16 mouse cellular contexts compared by ENCODE assay signal in genomic region chr6:56825657-56826056, GRCm38 (mm10).
"Had no signal": no experiment of that assay in that cellular context is flagged by ENCODE, and none has a peak within 500 bp of the region (broad histone marks: within the 10 kb centered on the region; RNA-seq: fewer than 3 reads in every experiment).

No protein-coding gene starts in this region.

- DNase-seq: lung, adult 18-20 months; lung, embryonic 14.5 days; lung, postnatal 14 days; lung, postnatal 36 days; right cerebral cortex, postnatal 14 days; thymus, adult 2 months; thymus, postnatal 25 days; thymus, postnatal 4 days had no signal

- ATAC-seq: midbrain, embryonic 13.5 days; midbrain, embryonic 15.5 days had no signal

- H3K4me1 ChIP-seq: midbrain, embryonic 13.5 days; midbrain, embryonic 15.5 days; neural tube, embryonic 12.5 days; stomach, embryonic 15.5 days had no signal

- H3K36me3 ChIP-seq: midbrain, embryonic 13.5 days; midbrain, embryonic 15.5 days; neural tube, embryonic 12.5 days; stomach, embryonic 15.5 days had no signal

- H3K4me3 ChIP-seq: megakaryocyte, embryonic 14.5 days; midbrain, embryonic 13.5 days; midbrain, embryonic 15.5 days; neural tube, embryonic 12.5 days; stomach, embryonic 15.5 days had no signal

- H3K9ac ChIP-seq: lung, embryonic 14.5 days; midbrain, embryonic 13.5 days; midbrain, embryonic 15.5 days; neural tube, embryonic 12.5 days; stomach, embryonic 15.5 days had no signal

- H3K27me3 ChIP-seq: midbrain, embryonic 13.5 days; midbrain, embryonic 15.5 days; neural tube, embryonic 12.5 days; stomach, embryonic 15.5 days had no signal

- H3K4me2 ChIP-seq: lung, embryonic 14.5 days; midbrain, embryonic 11.5 days; midbrain, embryonic 13.5 days; midbrain, embryonic 15.5 days; neural tube, embryonic 12.5 days; stomach, embryonic 15.5 days had no signal

- H3K27ac ChIP-seq: macrophage; midbrain, embryonic 13.5 days; midbrain, embryonic 15.5 days; neural tube, embryonic 12.5 days; stomach, embryonic 15.5 days; stomach, postnatal 0 days had no signal

- H3K9me3 ChIP-seq: midbrain, embryonic 13.5 days; midbrain, embryonic 15.5 days; neural tube, embryonic 12.5 days; stomach, embryonic 15.5 days had no signal
